Mouse (Mus musculus) heart, embryonic 14.5 days (tissue): Measurements from ENCODE around the gene Tyw3. TPM values are rescaled to one million over a fixed set of nuclear protein-coding genes. Genes with fewer than 3 reads are reported as not detected.

Experiments
- ATAC-seq: fragments of 200-750 bp; cut with Nextera tagmentation; 2 replicates; pipeline ENCODE4 v1.8.0; 2017; ENCODE audit warnings: low read depth, moderate TSS enrichment; ENCODE audit not compliant: insufficient number of reproducible peaks, insufficient read depth, low FRiP score
- H3K27ac ChIP-seq, 2 experiments: fragments of 200-500 bp in 1 of 2; fragments of 300-500 bp in 1 of 2; sonication (generic) in 1 of 2; replicated peaks in 1 of 2; 2 replicates each; pipeline ENCODE4 v1.5.1; 2012 to 2014; ENCODE audit warnings: low read depth in 2 of 2, low read length in 2 of 2, control low read depth in 1 of 2, mild to moderate bottlenecking in 1 of 2, mixed read lengths in 1 of 2; ENCODE audit not compliant: control insufficient read depth in 1 of 2, insufficient read depth in 1 of 2
- H3K27me3 ChIP-seq: fragments of 300-500 bp; sonication (generic); 2 replicates; pipeline ENCODE4 v1.6.1; 2014; ENCODE audit warnings: mild to moderate bottlenecking, low read length, control low read depth; ENCODE audit not compliant: control insufficient read depth, insufficient read depth
- H3K36me3 ChIP-seq: fragments of 300-500 bp; sonication (generic); 2 replicates; pipeline ENCODE4 v1.6.1; 2014; ENCODE audit warnings: mild to moderate bottlenecking, control low read depth, low read length, mixed read lengths; ENCODE audit not compliant: control insufficient read depth, insufficient read depth
- H3K4me1 ChIP-seq, 2 experiments: fragments of 200-500 bp in 1 of 2; fragments of 300-500 bp in 1 of 2; sonication (generic) in 1 of 2; 2 replicates each; pipeline ENCODE4 v1.6.1; 2012 to 2014; ENCODE audit warnings: low read length in 2 of 2, control low read depth in 1 of 2, mixed read lengths in 1 of 2; ENCODE audit not compliant: control insufficient read depth in 2 of 2, insufficient read depth in 2 of 2
- H3K4me2 ChIP-seq: fragments of 300-500 bp; sonication (generic); 2 replicates; pipeline ENCODE4 v1.6.1; 2014; ENCODE audit warnings: mild to moderate bottlenecking, low read length
- H3K4me3 ChIP-seq, 2 experiments: fragments of 200-500 bp in 1 of 2; fragments of 300-500 bp in 1 of 2; sonication (generic) in 1 of 2; 2 replicates each; pipeline ENCODE4 v1.5.1; 2012 to 2014; ENCODE audit warnings: low read length in 2 of 2, mild to moderate bottlenecking in 2 of 2, control low read depth in 1 of 2, low read depth in 1 of 2, moderate library complexity in 1 of 2; ENCODE audit not compliant: control insufficient read depth in 1 of 2, insufficient read depth in 1 of 2
- H3K9ac ChIP-seq: fragments of 300-500 bp; sonication (generic); 2 replicates; pipeline ENCODE4 v1.6.1; 2014; ENCODE audit warnings: mild to moderate bottlenecking, low read length
- H3K9me3 ChIP-seq: fragments of 300-500 bp; sonication (generic); 2 replicates; pipeline ENCODE4 v1.6.1; 2016; ENCODE audit warnings: low read length, control low read depth; ENCODE audit not compliant: control insufficient read depth
- WGBS: fragments of 180-500 bp; shearing (Covaris S2); extraction: QIAGEN DNeasy Blood & Tissue Kit; methylation state at CpG from one replicate; pipeline ENCODE4 v1.1.7; 2014; 5-methylcytosine and 5-hydroxymethylcytosine counted together
- polyA plus RNA-seq: library from polyadenylated mRNA; unstranded; fragments of >200 nt; fragmentation: Nextera tagmentation; extraction: Ambion mirVana; gene quantifications from 2 replicates; pipeline ENCODE4 v1.2.1, GENCODE M21; 2014

Gene Tyw3
- polyA plus RNA-seq, 1 experiment from 2014 or later: 11.9 TPM

GRCm38 (mm10) chr3:154540086-154540911 lies 56.6 kb downstream of the Tyw3 start:
- H3K4me2 ChIP-seq: no peak overlapping the region
- no peak overlapping the region for H3K27ac ChIP-seq
- H3K27me3 ChIP-seq: no peaks in the 10 kb centered on the region
- ATAC-seq: no peak
- no peaks in the 10 kb centered on the region for H3K9me3 ChIP-seq
- no peaks in the 10 kb centered on the region for H3K36me3 ChIP-seq
- H3K4me1 ChIP-seq: no peaks in the 10 kb centered on the region; a peak in 1 of 4 replicates
- H3K9ac ChIP-seq: no peak overlapping the region
- no peak overlapping the region for H3K4me3 ChIP-seq
- 40% methylated on average over 10 of the region's 10 CpGs for WGBS

- no peak overlapping the region for H3K9ac ChIP-seq
- H3K36me3 ChIP-seq: no peaks in the 10 kb centered on the region
- H3K4me3 ChIP-seq: no peak overlapping the region
- no peaks in the 10 kb centered on the region; a peak in 1 of 4 replicates for H3K4me1 ChIP-seq
- WGBS: 77% methylated on average over 5 of the region's 5 CpGs
- H3K27ac ChIP-seq: no peak overlapping the region
- no peak overlapping the region for H3K4me2 ChIP-seq
- no peak for ATAC-seq
- no peaks in the 10 kb centered on the region for H3K27me3 ChIP-seq
- H3K9me3 ChIP-seq: no peaks in the 10 kb centered on the region
Observed at GRCm38 (mm10) chr3:154536134-154536533, 60.8 kb downstream of the Tyw3 start.

GRCm38 (mm10) chr3:154533246-154533645 lies 63.7 kb downstream of the Tyw3 start:
- H3K4me3 ChIP-seq: no peak overlapping the region
- no peaks in the 10 kb centered on the region for H3K9me3 ChIP-seq
- H3K9ac ChIP-seq: no peak overlapping the region
- no peaks in the 10 kb centered on the region for H3K27me3 ChIP-seq
- H3K27ac ChIP-seq: no peak overlapping the region
- H3K4me2 ChIP-seq: no peak overlapping the region
- whole genome bisulfite sequencing: 58% methylated on average over 5 of the region's 5 CpGs
- H3K36me3 ChIP-seq: no peaks in the 10 kb centered on the region
- no peak for ATAC-seq
- H3K4me1 ChIP-seq: no peaks in the 10 kb centered on the region; a peak in 1 of 4 replicates

- Histone ChIP-seq H3K4me2 (no peak overlapping the region), H3K36me3 (no peaks in the 10 kb centered on the region), H3K27ac (no peak overlapping the region), H3K4me1 (no peaks in the 10 kb centered on the region; a peak in 1 of 4 replicates), H3K9me3 (no peaks in the 10 kb centered on the region), H3K27me3 (no peaks in the 10 kb centered on the region), H3K9ac (no peak overlapping the region), H3K4me3 (no peak overlapping the region)
- WGBS: 36% methylated on average over 5 of the region's 5 CpGs
- no peak for ATAC-seq
Observed at GRCm38 (mm10) chr3:154528973-154529372, 67.9 kb downstream of the Tyw3 start.

GRCm38 (mm10) chr3:154526610-154527009 lies 70.3 kb downstream of the Tyw3 start:
- no peak for ATAC-seq
- Histone ChIP-seq H3K36me3 (no peaks in the 10 kb centered on the region), H3K9ac (no peak overlapping the region), H3K9me3 (no peaks in the 10 kb centered on the region), H3K27me3 (no peaks in the 10 kb centered on the region), H3K4me1 (no peaks in the 10 kb centered on the region; a peak in 1 of 4 replicates), H3K27ac (no peak overlapping the region), H3K4me2 (no peak overlapping the region), H3K4me3 (no peak overlapping the region)
- WGBS: 22% methylated on average over 6 of the region's 6 CpGs

Other genes with a start within 250 kb of the Tyw3 start
- 12.8 and 14.4 TPM in 2 replicates for gene Cryz, start 393 bp downstream of the Tyw3 start, polyA plus RNA-seq
- 0.23 and 0.39 TPM in 2 replicates for gene Erich3, start 66.8 kb upstream of the Tyw3 start, polyA plus RNA-seq